Mouse (Mus musculus) heart, embryonic 16.5 days (tissue): ENCODE measurements at regions not wholly inside any gene's neighbourhood (a gene's known extent, or its start where the extent isn't known, plus 50 kb on each side); places are given as distances from the start of the nearest gene placed in this dataset.

Experiments
- ATAC-seq: fragments of 200-750 bp; cut with Nextera tagmentation; replicated peaks from 2 replicates; pipeline ENCODE4 v1.8.0; 2017; ENCODE audit warnings: moderate number of reproducible peaks; ENCODE audit not compliant: insufficient read depth, low FRiP score; ENCODE audit errors: extremely low read depth
- H3K27ac ChIP-seq: fragments of 300-500 bp; sonication (generic); 2 replicates; pipeline ENCODE4 v1.5.1; 2014; ENCODE audit warnings: mild to moderate bottlenecking, low read length, control low read depth, moderate library complexity
- H3K27me3 ChIP-seq: fragments of 300-500 bp; sonication (generic); 2 replicates; pipeline ENCODE4 v1.6.1; 2014; ENCODE audit warnings: low read length, mixed read lengths; ENCODE audit not compliant: control insufficient read depth, insufficient read depth
- H3K36me3 ChIP-seq: fragments of 300-500 bp; sonication (generic); 2 replicates; pipeline ENCODE4 v1.6.1; 2014; ENCODE audit not compliant: control insufficient read depth, insufficient read depth
- H3K4me1 ChIP-seq: fragments of 300-500 bp; sonication (generic); 2 replicates; pipeline ENCODE4 v1.6.1; 2014; ENCODE audit warnings: low read length, mixed read lengths; ENCODE audit not compliant: control insufficient read depth, insufficient read depth
- H3K4me2 ChIP-seq: fragments of 300-500 bp; sonication (generic); 2 replicates; pipeline ENCODE4 v1.6.1; 2014; ENCODE audit warnings: low read depth, mild to moderate bottlenecking, control low read depth, low read length
- H3K4me3 ChIP-seq: fragments of 300-500 bp; sonication (generic); 2 replicates; pipeline ENCODE4 v1.5.1; 2014; ENCODE audit warnings: mild to moderate bottlenecking, control low read depth, low read length
- H3K9ac ChIP-seq: fragments of 300-500 bp; sonication (generic); 2 replicates; pipeline ENCODE4 v1.6.1; 2014; ENCODE audit warnings: low read length, control low read depth
- H3K9me3 ChIP-seq: fragments of 300-500 bp; sonication (generic); replicated peaks from 2 replicates; pipeline ENCODE4 v1.6.1; 2016; ENCODE audit warnings: low read length; ENCODE audit not compliant: control insufficient read depth
- WGBS: fragments of 180-500 bp; shearing (Covaris S2); extraction: QIAGEN DNeasy Blood & Tissue Kit; methylation state at CpG from one replicate; pipeline ENCODE4 v1.1.7; 2014; 5-methylcytosine and 5-hydroxymethylcytosine counted together

- Histone ChIP-seq H3K27me3 (no peaks in the 10 kb centered on the region), H3K9ac (no peak overlapping the region), H3K36me3 (no peaks in the 10 kb centered on the region), H3K9me3 (no peaks in the 10 kb centered on the region), H3K4me2 (no peak overlapping the region), H3K27ac (no peak overlapping the region), H3K4me3 (no peak overlapping the region), H3K4me1 (no peaks in the 10 kb centered on the region)
- WGBS, result 60% methylated on average over 2 of the region's 2 CpGs
- ATAC-seq, result no peak
Measured at GRCm38 (mm10) chr17:64943213-64943612, 107.3 kb upstream of the 4930583I09Rik start.

GRCm38 (mm10) chr17:64941555-64941954 is 105.7 kb upstream of the 4930583I09Rik start:
- no peak for ATAC-seq
- Histone ChIP-seq H3K4me2 (no peak overlapping the region), H3K9me3 (no peaks in the 10 kb centered on the region), H3K27ac (no peak overlapping the region), H3K36me3 (no peaks in the 10 kb centered on the region), H3K4me3 (no peak overlapping the region), H3K27me3 (no peaks in the 10 kb centered on the region), H3K4me1 (no peaks in the 10 kb centered on the region), H3K9ac (no peak overlapping the region)
- WGBS, result 93% methylated on average over 6 of the region's 6 CpGs

- Histone ChIP-seq H3K27ac (no peak overlapping the region), H3K27me3 (no peaks in the 10 kb centered on the region)
Measured at GRCm38 (mm10) chr17:64935683-64936082, 99.8 kb upstream of the 4930583I09Rik start.

GRCm38 (mm10) chr17:64934411-64934810 is 98.5 kb upstream of the 4930583I09Rik start:
- H3K27me3 ChIP-seq, result no peaks in the 10 kb centered on the region
- H3K9me3 ChIP-seq, result no peaks in the 10 kb centered on the region
- 66% methylated on average over 1 of the region's 1 CpGs for WGBS

More at GRCm38 (mm10) chr17:64935683-64936082, 99.8 kb upstream of the 4930583I09Rik start:
- H3K9me3 ChIP-seq, result no peaks in the 10 kb centered on the region
- H3K4me1 ChIP-seq, result no peaks in the 10 kb centered on the region
- H3K4me3 ChIP-seq, result no peak overlapping the region
- no peaks in the 10 kb centered on the region for H3K36me3 ChIP-seq
- H3K9ac ChIP-seq, result no peak overlapping the region
- no peak overlapping the region for H3K4me2 ChIP-seq
- WGBS, result 66% methylated on average over 4 of the region's 4 CpGs
- ATAC-seq, result no peak

DNA sequence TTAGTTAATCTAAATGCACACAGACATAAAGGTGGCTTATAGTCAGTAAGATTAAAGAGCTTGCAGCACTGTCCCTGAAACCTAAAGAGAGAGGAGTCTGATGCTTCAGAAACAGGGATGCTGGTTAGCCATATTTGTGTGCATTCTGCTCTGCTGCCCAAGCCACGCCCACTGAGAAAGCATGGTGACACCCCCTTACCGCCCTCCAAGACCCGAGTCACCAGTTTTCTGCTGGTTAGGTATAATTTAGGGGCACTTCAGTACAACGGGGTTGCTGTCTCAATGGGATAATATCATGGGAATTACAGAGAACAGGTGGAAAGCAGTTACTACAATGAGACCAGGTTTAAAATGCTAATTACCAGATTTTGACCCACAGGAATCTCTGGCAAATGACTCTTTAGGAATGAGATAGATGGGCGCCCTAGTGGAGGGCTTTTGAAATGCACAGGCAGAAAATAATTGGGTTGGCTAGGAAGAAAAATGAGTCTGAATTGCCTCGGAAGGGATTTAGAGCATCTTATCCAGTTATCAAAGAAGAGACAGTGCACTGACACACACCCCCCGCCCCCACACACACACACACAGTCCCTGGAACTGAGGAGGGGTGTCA is 95.1 kb upstream of the 4930583I09Rik start:
- Histone ChIP-seq H3K27me3 (no peaks in the 10 kb centered on the region), H3K27ac (no peak overlapping the region), H3K9ac (no peak overlapping the region), H3K9me3 (no peaks in the 10 kb centered on the region), H3K4me3 (no peak overlapping the region), H3K36me3 (no peaks in the 10 kb centered on the region), H3K4me1 (no peaks in the 10 kb centered on the region), H3K4me2 (no peak overlapping the region)
- no peak for ATAC-seq
- 54% methylated on average over 7 of the region's 7 CpGs for WGBS

More at GRCm38 (mm10) chr17:64934411-64934810, 98.5 kb upstream of the 4930583I09Rik start:
- Histone ChIP-seq H3K27ac (no peak overlapping the region), H3K36me3 (no peaks in the 10 kb centered on the region), H3K4me3 (no peak overlapping the region), H3K4me1 (no peaks in the 10 kb centered on the region), H3K4me2 (no peak overlapping the region), H3K9ac (no peak overlapping the region)
- ATAC-seq, result no peak

GRCm38 (mm10) chr17:64923762-64924161 is 87.9 kb upstream of the 4930583I09Rik start:
- no peak overlapping the region for H3K4me2 ChIP-seq

DNA sequence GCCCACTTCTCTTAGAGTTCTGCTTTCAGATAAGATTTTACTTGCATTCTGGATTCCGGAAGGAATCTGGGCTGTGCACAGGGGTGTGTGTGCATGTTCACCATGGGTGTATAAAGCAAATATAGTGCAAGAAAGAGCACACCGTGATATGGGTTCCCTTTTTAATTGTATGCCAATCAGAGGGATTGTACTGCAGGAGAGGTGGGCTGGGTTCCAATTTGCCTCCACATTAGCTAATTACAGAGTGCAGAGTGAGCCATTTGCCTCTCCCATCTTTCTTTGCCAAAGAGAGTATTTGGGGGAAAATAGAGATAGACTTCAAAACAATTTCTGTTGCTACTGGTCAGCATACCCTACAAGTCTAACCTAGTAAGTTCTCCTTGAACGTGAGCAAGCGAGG is 86.4 kb upstream of the 4930583I09Rik start:
- Histone ChIP-seq H3K4me2 (no peak overlapping the region), H3K27ac (no peak overlapping the region), H3K9me3 (no peaks in the 10 kb centered on the region), H3K9ac (no peak overlapping the region), H3K27me3 (no peaks in the 10 kb centered on the region), H3K36me3 (no peaks in the 10 kb centered on the region), H3K4me1 (peaks cover 3% of the 10 kb centered on the region; the same call in 1 of the 2 replicates), H3K4me3 (no peak overlapping the region)
- no peak for ATAC-seq
- 61% methylated on average over 4 of the region's 4 CpGs for WGBS

More at GRCm38 (mm10) chr17:64923762-64924161, 87.9 kb upstream of the 4930583I09Rik start:
- WGBS, result 74% methylated on average over 5 of the region's 5 CpGs
- Histone ChIP-seq H3K27me3 (no peaks in the 10 kb centered on the region), H3K9me3 (no peaks in the 10 kb centered on the region), H3K36me3 (no peaks in the 10 kb centered on the region), H3K4me3 (no peak overlapping the region), H3K9ac (no peak overlapping the region), H3K27ac (no peak overlapping the region), H3K4me1 (peaks cover 3% of the 10 kb centered on the region; the same call in 1 of the 2 replicates)
- no peak for ATAC-seq

- WGBS, result 62% methylated on average over 2 of the region's 2 CpGs
- Histone ChIP-seq H3K27me3 (no peaks in the 10 kb centered on the region), H3K9me3 (no peaks in the 10 kb centered on the region; the same call in 1 of the 2 replicates), H3K36me3 (no peaks in the 10 kb centered on the region), H3K4me2 (no peak overlapping the region), H3K27ac (no peak overlapping the region), H3K4me1 (peaks cover 3% of the 10 kb centered on the region; the same call in 1 of the 2 replicates), H3K9ac (no peak overlapping the region), H3K4me3 (no peak overlapping the region)
- no peak for ATAC-seq
Measured at GRCm38 (mm10) chr17:64920236-64920635, 84.4 kb upstream of the 4930583I09Rik start.

GRCm38 (mm10) chr17:64917830-64918229 is 82.0 kb upstream of the 4930583I09Rik start:
- 75% methylated on average over 4 of the region's 4 CpGs for WGBS
- Histone ChIP-seq H3K4me3 (no peak overlapping the region), H3K9ac (no peak overlapping the region), H3K9me3 (no peaks in the 10 kb centered on the region; the same call in 1 of the 2 replicates), H3K27me3 (no peaks in the 10 kb centered on the region; the same call in 1 of the 2 replicates), H3K4me1 (peaks cover 12% of the 10 kb centered on the region), H3K27ac (no peak overlapping the region), H3K36me3 (no peaks in the 10 kb centered on the region), H3K4me2 (no peak overlapping the region)
- no peak for ATAC-seq
